Mouse (Mus musculus) E14TG2a.4 (cell line): ENCODE results near the gene Lrrc3b.

Source experiments
- CTCF ChIP-seq: conservative IDR thresholded peaks from 2 replicates; pipeline ENCODE4 v1.5.1; 2014; ENCODE audit warnings: low read length
- NANOG ChIP-seq: IDR thresholded peaks from 2 replicates; pipeline ENCODE4 v1.6.1; 2014; ENCODE audit warnings: borderline replicate concordance, low read length, mixed read lengths
- POU5F1 ChIP-seq: IDR thresholded peaks from 2 replicates; pipeline ENCODE4 v1.6.1; 2014; ENCODE audit warnings: low read length, borderline replicate concordance

DNA sequence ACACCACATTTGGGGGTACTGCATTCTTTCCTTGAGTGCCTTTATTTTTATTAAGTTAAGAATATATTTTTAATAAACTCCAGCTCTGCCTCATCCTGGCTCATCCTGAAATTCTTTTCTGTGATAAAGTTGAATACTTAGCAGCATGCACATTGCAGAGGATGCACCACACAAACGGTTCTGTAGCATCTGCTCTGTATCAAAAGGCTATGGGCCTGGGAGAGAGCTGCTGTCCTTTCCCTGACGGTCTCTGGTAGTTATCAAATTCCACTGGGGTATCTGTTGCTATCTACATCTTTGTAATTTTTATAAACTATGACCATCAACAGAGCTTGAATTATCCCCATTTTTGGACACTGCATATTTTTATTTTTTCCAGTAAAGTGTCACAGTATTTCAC, 105.7 kb downstream of the Lrrc3b start:
- TF ChIP-seq CTCF = no peak
- TF ChIP-seq NANOG = no peak
- TF ChIP-seq POU5F1 = no peak
